Mouse (Mus musculus): Measurements from ENCODE around the gene Itsn1. TPM values are rescaled to one million over a fixed set of nuclear protein-coding genes. Genes with fewer than 3 reads are reported as not detected.

Gene Itsn1
- total RNA-seq, 2 experiments from 2014 or later, result 41.0 to 41.2 TPM

- intact Hi-C loops (cut with DNase I), result no loop called here
- peak; percentile 41 to 50 for DNase-seq
Observed at GRCm38 (mm10) chr16:91862836-91863235, 133.8 kb downstream of the Itsn1 start.

GRCm38 (mm10) chr16:91864646-91865332 lies 135.7 kb downstream of the Itsn1 start:
- intact Hi-C loops (cut with DNase I), result no loop called here
- DNase-seq, result peak; percentile 36 to 48

GRCm38 (mm10) chr16:91865570-91866257 lies 136.6 kb downstream of the Itsn1 start:
- peak; percentile 53 to 68 for DNase-seq
- intact Hi-C loops (cut with DNase I), result no loop called here

GRCm38 (mm10) chr16:91866258-91866634 lies 137.2 kb downstream of the Itsn1 start:
- DNase-seq, result peak; percentile 72 to 77
- intact Hi-C loops (cut with DNase I), result no loop called here

- DNase-seq, result no peak
- intact Hi-C loops (cut with DNase I), result no loop called here
Observed at GRCm38 (mm10) chr16:91867672-91868071, 138.6 kb downstream of the Itsn1 start.

- intact Hi-C loops (cut with DNase I), result no loop called here
- DNase-seq, result peak; percentile 59 to 65
Observed at GRCm38 (mm10) chr16:91868943-91869911, 140.1 kb downstream of the Itsn1 start.

- intact Hi-C loops (cut with DNase I), result no loop called here
- DNase-seq, result peak in 1 of 2 experiments; percentile 26
Observed at GRCm38 (mm10) chr16:91870158-91870582, 141.1 kb downstream of the Itsn1 start.

- intact Hi-C loops (cut with DNase I), result no loop called here
- DNase-seq, result no peak
Observed at GRCm38 (mm10) chr16:91871188-91871587, 142.1 kb downstream of the Itsn1 start.

GRCm38 (mm10) chr16:91873695-91874094 lies 144.6 kb downstream of the Itsn1 start:
- DNase-seq, result no peak

GRCm38 (mm10) chr16:91875567-91876344 lies 146.7 kb downstream of the Itsn1 start:
- intact Hi-C loops (cut with DNase I), result no loop called here
- DNase-seq, result peak; percentile 63 to 64

More at GRCm38 (mm10) chr16:91873695-91874094, 144.6 kb downstream of the Itsn1 start:
- intact Hi-C loops (cut with DNase I), result no loop called here

GRCm38 (mm10) chr16:91876457-91876856 lies 147.4 kb downstream of the Itsn1 start:
- intact Hi-C loops (cut with DNase I), result no loop called here
- peak; percentile 47 to 60 for DNase-seq

- no peak for DNase-seq
- intact Hi-C loops (cut with DNase I), result no loop called here
Observed at GRCm38 (mm10) chr16:91879101-91879500, 150.0 kb downstream of the Itsn1 start.

GRCm38 (mm10) chr16:91880869-91881767 lies 152.0 kb downstream of the Itsn1 start:
- no peak for DNase-seq
- intact Hi-C loops (cut with DNase I), result no loop called here

GRCm38 (mm10) chr16:91882168-91882859 lies 153.2 kb downstream of the Itsn1 start:
- intact Hi-C loops (cut with DNase I), result no loop called here
- no peak for DNase-seq

GRCm38 (mm10) chr16:91883636-91884035 lies 154.6 kb downstream of the Itsn1 start:
- no peak for DNase-seq
- intact Hi-C loops (cut with DNase I), result no loop called here

GRCm38 (mm10) chr16:91884196-91884595 lies 155.1 kb downstream of the Itsn1 start:
- DNase-seq, result peak in 1 of 2 experiments; percentile 53

GRCm38 (mm10) chr16:91885389-91886122 lies 156.5 kb downstream of the Itsn1 start:
- DNase-seq, result peak; percentile 40 to 62
- intact Hi-C loops (cut with DNase I), result loop anchor here (2.0 kb wide), 1 partner anchor 161 kb away; no protein-coding TSS in a partner anchor

More at GRCm38 (mm10) chr16:91884196-91884595, 155.1 kb downstream of the Itsn1 start:
- intact Hi-C loops (cut with DNase I), result no loop called here

- DNase-seq, result no peak
- intact Hi-C loops (cut with DNase I), result no loop called here
Observed at GRCm38 (mm10) chr16:91888368-91888767, 159.3 kb downstream of the Itsn1 start.

All from heart, postnatal 10 days (tissue).